Mouse (Mus musculus): ENCODE data around the gene Clasp1.

Clasp1 gene

DNA sequence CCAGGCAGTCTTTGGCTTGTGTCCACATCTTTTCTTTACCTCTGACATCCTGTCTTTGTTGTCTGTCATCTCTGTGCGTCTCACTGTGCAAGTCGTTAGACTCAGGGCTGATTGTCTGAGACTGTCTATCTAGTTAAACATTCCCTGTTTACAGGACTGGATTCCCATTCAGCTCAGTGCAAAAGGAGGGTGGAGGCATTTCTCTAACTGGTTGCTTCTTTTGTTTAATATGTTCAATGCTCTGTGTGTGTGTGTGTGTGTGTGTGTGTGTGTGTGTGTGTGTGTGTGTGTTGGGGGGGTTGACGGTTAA is 261.9 kb downstream of the Clasp1 start:
- in situ Hi-C loops (cut with MseI, MboI) = no loop called here

DNA sequence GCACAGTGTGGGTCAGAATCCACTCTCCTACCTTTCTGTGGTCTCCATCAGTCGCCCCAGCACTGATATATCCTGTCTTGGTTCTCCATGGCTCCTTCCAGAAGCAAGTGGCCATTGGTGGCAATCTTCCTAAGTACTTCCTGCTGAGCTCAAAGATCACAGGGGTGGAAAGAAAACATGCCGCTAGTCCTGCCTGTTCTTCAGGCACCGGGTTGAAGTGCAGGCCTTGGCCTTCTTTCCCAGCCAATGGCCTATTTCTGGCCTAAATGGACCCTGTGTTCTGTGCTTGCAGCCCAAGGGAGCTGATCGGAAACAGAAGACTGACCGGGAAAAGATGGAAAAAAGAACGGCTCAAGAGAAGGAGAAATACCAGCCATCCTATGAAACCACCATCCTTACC is 269.9 kb downstream of the Clasp1 start:
- in situ Hi-C loops (cut with MseI, MboI) = no loop called here

GRCm38 (mm10) chr1:118660880-118661465 is 272.1 kb downstream of the Clasp1 start:
- in situ Hi-C loops (cut with MseI, MboI) = no loop called here
